Mouse (Mus musculus) liver, embryonic 14.5 days (tissue): Measurements from ENCODE around the gene Pou5f1.

ENCODE experiments used
- CTCF ChIP-seq: IDR thresholded peaks from 2 replicates; pipeline ENCODE4 v1.5.1; 2016; ENCODE audit warnings: antibody characterized with exemption, low read depth, control low read depth
- EP300 ChIP-seq: IDR thresholded peaks from 2 replicates; pipeline ENCODE4 v1.6.1; 2016; ENCODE audit warnings: antibody characterized with exemption, low read depth

DNA sequence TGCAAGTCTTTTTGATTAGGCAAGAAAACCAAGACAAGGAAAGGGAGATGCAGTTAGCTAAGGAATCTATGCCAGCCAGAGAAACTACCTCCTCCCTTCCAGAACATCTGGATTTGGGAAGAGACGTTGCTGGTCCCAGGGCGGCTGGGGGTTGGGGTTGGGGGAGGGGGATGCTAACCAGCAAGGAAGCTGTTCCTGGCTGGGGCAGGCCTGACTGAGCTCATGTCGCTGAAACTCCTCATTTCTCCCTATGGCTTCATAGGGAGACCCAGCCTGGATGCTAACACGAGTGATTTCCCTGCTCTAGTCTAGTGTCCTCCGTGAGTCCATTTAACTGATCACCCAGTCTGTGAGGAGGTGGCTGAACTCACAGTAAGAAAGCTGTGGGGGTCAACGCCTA lies 3.6 kb upstream of the Pou5f1 start:
- no peak for TF ChIP-seq EP300
- TF ChIP-seq CTCF: no peak
